Mouse (Mus musculus): ENCODE results near the gene Tpr. TPM values are rescaled to one million over a fixed set of nuclear protein-coding genes. Genes with fewer than 3 reads are reported as not detected.

Gene Tpr
- total RNA-seq, 2 experiments from 2014 or later, result 92.9 to 100 TPM

- DNase-seq (ENCODE audit: low spot score in 2 of 2), result no peak
- intact Hi-C loops (cut with DNase I), result loop anchor here (5.0 kb wide), 1 partner anchor 916 kb away; no protein-coding TSS in a partner anchor
Measured at GRCm38 (mm10) chr1:150441731-150442130, 49.1 kb downstream of the Tpr start.

- intact Hi-C loops (cut with DNase I), result no loop called here
- no peak for DNase-seq (ENCODE audit: low spot score in 2 of 2)
Measured at GRCm38 (mm10) chr1:150458977-150459376, 66.3 kb downstream of the Tpr start.

GRCm38 (mm10) chr1:150459599-150459998 lies 67.0 kb downstream of the Tpr start:
- intact Hi-C loops (cut with DNase I), result no loop called here
- no peak for DNase-seq (ENCODE audit: low spot score in 2 of 2)

GRCm38 (mm10) chr1:150460595-150460994 lies 68.0 kb downstream of the Tpr start:
- intact Hi-C loops (cut with DNase I), result no loop called here

GRCm38 (mm10) chr1:150463068-150463467 lies 70.4 kb downstream of the Tpr start:
- intact Hi-C loops (cut with DNase I), result no loop called here
- DNase-seq (ENCODE audit: low spot score in 2 of 2), result no peak

More at GRCm38 (mm10) chr1:150460595-150460994, 68.0 kb downstream of the Tpr start:
- DNase-seq (ENCODE audit: low spot score in 2 of 2), result no peak

GRCm38 (mm10) chr1:150463691-150464090 lies 71.1 kb downstream of the Tpr start:
- no peak for DNase-seq (ENCODE audit: low spot score in 2 of 2)
- intact Hi-C loops (cut with DNase I), result no loop called here

- intact Hi-C loops (cut with DNase I), result no loop called here
- no peak for DNase-seq (ENCODE audit: low spot score in 2 of 2)
Measured at GRCm38 (mm10) chr1:150465364-150465763, 72.7 kb downstream of the Tpr start.

- no peak for DNase-seq (ENCODE audit: low spot score in 2 of 2)
- intact Hi-C loops (cut with DNase I), result no loop called here
Measured at GRCm38 (mm10) chr1:150466132-150466531, 73.5 kb downstream of the Tpr start, which contains the start of gene Prg4. Gene Prg4 (minus strand): TSS chr1:150466165.

GRCm38 (mm10) chr1:150469992-150470391 lies 77.4 kb downstream of the Tpr start:
- no peak for DNase-seq (ENCODE audit: low spot score in 2 of 2)
- intact Hi-C loops (cut with DNase I), result no loop called here

- no peak for DNase-seq (ENCODE audit: low spot score in 2 of 2)
- intact Hi-C loops (cut with DNase I), result no loop called here
Measured at GRCm38 (mm10) chr1:150472525-150472924, 79.9 kb downstream of the Tpr start.

GRCm38 (mm10) chr1:150480674-150481073 lies 88.0 kb downstream of the Tpr start:
- intact Hi-C loops (cut with DNase I), result no loop called here
- no peak for DNase-seq (ENCODE audit: low spot score in 2 of 2)

GRCm38 (mm10) chr1:150489148-150489547 lies 96.5 kb downstream of the Tpr start:
- DNase-seq (ENCODE audit: low spot score in 2 of 2), result peak in 1 of 2 experiments; percentile 40
- intact Hi-C loops (cut with DNase I), result no loop called here

GRCm38 (mm10) chr1:150496626-150497302 lies 104.1 kb downstream of the Tpr start:
- DNase-seq (ENCODE audit: low spot score in 2 of 2), result no peak
- intact Hi-C loops (cut with DNase I), result no loop called here

GRCm38 (mm10) chr1:150497690-150498089 lies 105.1 kb downstream of the Tpr start:
- intact Hi-C loops (cut with DNase I), result no loop called here
- DNase-seq (ENCODE audit: low spot score in 2 of 2), result peak; percentile 34 to 54

- intact Hi-C loops (cut with DNase I), result no loop called here
- DNase-seq (ENCODE audit: low spot score in 2 of 2), result no peak
Measured at GRCm38 (mm10) chr1:150498177-150498576, 105.5 kb downstream of the Tpr start.

Other genes with a start within 250 kb of the Tpr start
- gene Pdc, start 73.4 kb upstream of the Tpr start, total RNA-seq (2021), result not detected
- 10 to 100 TPM; 36.2 to 46.1 TPM for gene Odr4, start 242 bp downstream of the Tpr start, total RNA-seq (2021)
- 1 to 10 TPM; 2.8 to 3.3 TPM for gene Prg4, start 73.3 kb downstream of the Tpr start, total RNA-seq (2021)